ENCODE assay signal across 14 mouse cellular contexts in the genomic region with DNA sequence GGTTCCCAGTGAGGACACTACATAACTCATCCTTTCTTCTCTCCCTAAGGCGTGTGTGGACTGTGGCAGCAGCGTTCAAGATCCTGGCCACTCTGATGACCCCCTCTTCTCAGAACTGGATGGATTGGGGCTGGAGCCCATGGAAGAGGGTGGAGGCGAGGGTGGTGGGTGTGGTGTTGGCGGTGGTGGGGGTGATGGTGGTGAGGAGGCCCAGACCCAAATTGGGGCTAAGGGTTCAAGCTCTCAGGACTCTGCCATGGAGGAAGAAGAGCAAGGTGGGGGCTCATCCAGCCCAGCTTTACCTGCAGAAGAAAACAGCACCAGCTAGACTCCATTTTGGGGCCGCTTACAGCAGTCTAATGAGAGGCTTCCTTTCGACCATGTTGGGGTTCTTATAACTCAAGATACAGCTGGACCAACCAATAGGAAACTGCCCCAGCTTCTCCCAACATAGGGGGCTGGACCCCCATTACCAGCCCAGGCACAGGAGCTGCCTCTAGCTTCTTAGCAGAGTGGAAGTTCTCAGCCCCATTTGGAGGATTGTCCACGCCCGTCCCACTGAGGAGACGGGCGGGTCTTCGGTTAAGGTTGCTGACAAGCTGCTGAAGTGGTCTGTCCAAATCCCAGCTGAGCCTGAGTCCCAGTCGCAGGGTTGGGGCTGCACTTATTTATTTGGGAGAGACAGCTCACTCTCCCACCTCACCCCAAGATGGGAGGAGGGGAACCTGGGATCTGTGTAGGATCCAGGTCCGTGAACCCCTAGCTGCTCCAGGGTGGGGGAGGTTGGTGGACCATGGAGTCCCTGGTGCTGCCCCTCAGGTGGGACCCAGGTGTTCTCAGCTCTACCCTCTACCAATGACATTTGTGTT. TPM values are rescaled to one million over a fixed set of nuclear protein-coding genes. Genes with fewer than 3 reads are reported as not detected.
A peak's percentile ranks its signal among the peaks of the same experiment; 100 is the strongest.
DNase-seq lines count a peak whose midpoint lies in the region; ATAC-seq and TF ChIP-seq lines count a peak whose summit lies in the region.
"Had no signal": no experiment of that assay in that cellular context is flagged by ENCODE, and none has a peak within 500 bp of the region (broad histone marks: within the 10 kb centered on the region; RNA-seq: fewer than 3 reads in every experiment).

No protein-coding gene starts in this region.

- WGBS in forebrain, embryonic 10.5 days, result 81% methylated on average over 13 of the region's 13 CpGs
- 85% methylated on average over 13 of the region's 13 CpGs for WGBS in forebrain, postnatal 0 days
- 84% methylated on average over 13 of the region's 13 CpGs for WGBS in limb, embryonic 12.5 days

- peaks cover 29% of the 10 kb centered on the region for H3K27me3 ChIP-seq in forebrain, embryonic 10.5 days (ENCODE audit: poor library complexity, severe bottlenecking)
- no peaks in the 10 kb centered on the region; the same call in 1 of the 2 replicates for H3K27me3 ChIP-seq in forebrain, postnatal 0 days (ENCODE audit: insufficient read depth, low read length)
- no peaks in the 10 kb centered on the region for H3K27me3 ChIP-seq in ES-Bruce4 (ENCODE audit: control insufficient read depth, insufficient read depth, low read length, poor library complexity, severe bottlenecking)
- H3K27me3 ChIP-seq in limb, embryonic 12.5 days, result peaks cover 7% of the 10 kb centered on the region; the same call in 1 of the 2 replicates

- peak overlapping the region; percentile 62 for H3K4me3 ChIP-seq in forebrain, embryonic 10.5 days
- H3K4me3 ChIP-seq in forebrain, postnatal 0 days (ENCODE audit: low read depth, low read length), result no peak overlapping the region
- H3K4me3 ChIP-seq in layer of hippocampus, adult 2 months, result no peak overlapping the region
- H3K4me3 ChIP-seq in ES-Bruce4 (ENCODE audit: low read depth, low read length), result no peak overlapping the region
- no peak overlapping the region for H3K4me3 ChIP-seq in limb, embryonic 12.5 days (replicated peaks)
- H3K4me3 ChIP-seq: left cerebral cortex, adult 2 months had no signal

- no peak overlapping the region for H3K27ac ChIP-seq in forebrain, embryonic 10.5 days
- H3K27ac ChIP-seq in forebrain, postnatal 0 days (ENCODE audit: low read depth, low read length), result no peak overlapping the region
- no peak overlapping the region for H3K27ac ChIP-seq in layer of hippocampus, adult 2 months
- no peak overlapping the region for H3K27ac ChIP-seq in ES-Bruce4 (ENCODE audit: insufficient read depth, low read length)
- H3K27ac ChIP-seq in limb, embryonic 12.5 days, result no peak overlapping the region
- H3K27ac ChIP-seq: left cerebral cortex, adult 2 months had no signal

- no peak for TF ChIP-seq CTCF in forebrain, postnatal 0 days (IDR thresholded peaks at IDR 0.05; ENCODE audit: low read depth)
- TF ChIP-seq CTCF in layer of hippocampus, adult 2 months (conservative IDR thresholded peaks at IDR 0.05), result no peak
- no peak for TF ChIP-seq CTCF in ES-Bruce4 (IDR thresholded peaks at IDR 0.05; ENCODE audit: low read depth, low read length)

- H3K4me2 ChIP-seq in forebrain, postnatal 0 days (ENCODE audit: low read depth), result no peak overlapping the region
- H3K4me2 ChIP-seq in limb, embryonic 12.5 days, result 0 out of 2 replicates have a peak overlapping the region, but pooled peaks have one; percentile 8

- no peak for TF ChIP-seq EP300 in ES-Bruce4 (IDR thresholded peaks at IDR 0.05; ENCODE audit: insufficient read depth, low read depth, low read length)

- peaks cover 28% of the 10 kb centered on the region for H3K4me1 ChIP-seq in forebrain, embryonic 10.5 days
- no peaks in the 10 kb centered on the region for H3K4me1 ChIP-seq in forebrain, postnatal 0 days (ENCODE audit: insufficient read depth)
- peaks cover 4% of the 10 kb centered on the region for H3K4me1 ChIP-seq in ES-Bruce4 (ENCODE audit: control insufficient read depth, insufficient read depth, low read length)
- H3K4me1 ChIP-seq in limb, embryonic 12.5 days (replicated peaks), result 0 out of 2 replicates have a peak, but pooled peaks cover 3% of the 10 kb centered on the region

- H3K9me3 ChIP-seq in forebrain, embryonic 10.5 days, result no peaks in the 10 kb centered on the region
- no peaks in the 10 kb centered on the region for H3K9me3 ChIP-seq in forebrain, postnatal 0 days (ENCODE audit: low read length)
- H3K9me3 ChIP-seq in ES-Bruce4 (replicated peaks; ENCODE audit: control insufficient read depth, insufficient read depth, low read length, poor library complexity, severe bottlenecking), result no peaks in the 10 kb centered on the region
- no peaks in the 10 kb centered on the region for H3K9me3 ChIP-seq in limb, embryonic 12.5 days

- ATAC-seq in forebrain, postnatal 0 days, result no peak
- no peak for ATAC-seq in limb, embryonic 12.5 days (ENCODE audit: insufficient number of reproducible peaks, insufficient read depth, low FRiP score, low TSS enrichment, low read depth)

- no peak for TF ChIP-seq POLR2A in ES-Bruce4 (IDR thresholded peaks at IDR 0.05; ENCODE audit: insufficient read depth, low read length)

- H3K9ac ChIP-seq in forebrain, postnatal 0 days, result no peak overlapping the region
- H3K9ac ChIP-seq in ES-Bruce4 (ENCODE audit: low read depth, poor library complexity, severe bottlenecking), result peak overlapping the region; percentile 30
- H3K9ac ChIP-seq in limb, embryonic 12.5 days (replicated peaks), result no peak overlapping the region

- DNase-seq in forebrain, embryonic 10.5 days (ENCODE audit: extremely low spot score, low spot score), result no peak
- no peak for DNase-seq in forebrain, postnatal 0 days
- peak; percentile 24 for DNase-seq in layer of hippocampus, adult 9-11 months
- DNase-seq in layer of hippocampus, adult 2 months (ENCODE audit: low spot score in 2 of 2), result no peak
- DNase-seq in left cerebral cortex, adult 9 months (ENCODE audit: low spot score in 2 of 2), result no peak
- DNase-seq in right cerebral cortex, postnatal 4 days, result no peak
- DNase-seq: adrenal gland, postnatal 36 days; kidney, adult 11 months; thymus, adult 18-20 months had no signal

- peaks cover 54% of the 10 kb centered on the region for H3K36me3 ChIP-seq in forebrain, embryonic 10.5 days (replicated peaks)
- H3K36me3 ChIP-seq in forebrain, postnatal 0 days (ENCODE audit: insufficient read depth), result peaks cover 50% of the 10 kb centered on the region
- peaks cover 2% of the 10 kb centered on the region; the same call in 1 of the 2 replicates for H3K36me3 ChIP-seq in ES-Bruce4 (ENCODE audit: control insufficient read depth, insufficient read depth, low read length, poor library complexity, severe bottlenecking)
- H3K36me3 ChIP-seq in limb, embryonic 12.5 days, result peaks cover 53% of the 10 kb centered on the region

RNA-seq across cellular contexts. Expression of gene Hes7, which starts 10.9 kb away (rescaled TPM):
- 0.16 and 0.17 TPM in 2 replicates for polyA plus RNA-seq in forebrain, embryonic 10.5 days (2016; fragmentation: Nextera tagmentation; extraction: Ambion mirVana)
- total RNA-seq in forebrain, postnatal 0 days (2014; rRNA removed), result 1.2 and 1.6 TPM in 2 replicates
- 1.1 and 1.3 TPM in 2 replicates for polyA plus RNA-seq in forebrain, postnatal 0 days (2015; fragmentation: Nextera tagmentation; extraction: Ambion mirVana)
- 1 to 10 TPM in 1 of 2 experiments, under 1 TPM in 1; 0.79 to 1.0 TPM for total RNA-seq in layer of hippocampus, adult 2 months (2021)
- not detected in 2 replicates for polyA plus RNA-seq in ES-Bruce4 (2011; ENCODE audit: insufficient read depth, insufficient read length, low read depth, missing spikeins)
- polyA plus RNA-seq in limb, embryonic 12.5 days (2016; fragmentation: Nextera tagmentation; extraction: Ambion mirVana), result 0.56 and 0.74 TPM in 2 replicates
- total RNA-seq: gastrocnemius, adult 18-20 months had no signal

RNA-seq across cellular contexts. Expression of gene 9130213A22Rik, which starts 13.1 kb away (rescaled TPM):
- polyA plus RNA-seq in forebrain, embryonic 10.5 days (2016; fragmentation: Nextera tagmentation; extraction: Ambion mirVana), result 0.11 and 0.16 TPM in 2 replicates
- total RNA-seq in forebrain, postnatal 0 days (2014; rRNA removed), result 0.23 and 0.62 TPM in 2 replicates
- polyA plus RNA-seq in forebrain, postnatal 0 days (2015; fragmentation: Nextera tagmentation; extraction: Ambion mirVana), result 0.58 and 0.69 TPM in 2 replicates
- 1 to 10 TPM; 1.4 to 1.5 TPM for total RNA-seq in layer of hippocampus, adult 2 months (2021)
- polyA plus RNA-seq in ES-Bruce4 (2011; ENCODE audit: insufficient read depth, insufficient read length, low read depth, missing spikeins), result not detected in 2 replicates
- 0.22 and 0.76 TPM in 2 replicates for polyA plus RNA-seq in limb, embryonic 12.5 days (2016; fragmentation: Nextera tagmentation; extraction: Ambion mirVana)
- total RNA-seq: gastrocnemius, adult 18-20 months had no signal
- polyA plus RNA-seq: embryonic facial prominence, embryonic 11.5 days had no signal

RNA-seq across cellular contexts. Expression of gene Per1, which starts 14.2 kb away (rescaled TPM):
- polyA plus RNA-seq in forebrain, embryonic 10.5 days (2016; fragmentation: Nextera tagmentation; extraction: Ambion mirVana), result 7.3 and 9.0 TPM in 2 replicates
- total RNA-seq in forebrain, postnatal 0 days (2014; rRNA removed), result 16.5 and 38.3 TPM in 2 replicates
- polyA plus RNA-seq in forebrain, postnatal 0 days (2015; fragmentation: Nextera tagmentation; extraction: Ambion mirVana), result 15.2 and 16.7 TPM in 2 replicates
- total RNA-seq in layer of hippocampus, adult 2 months (2021), result 10 to 100 TPM; 83.4 to 95.2 TPM
- 25.0 and 29.3 TPM in 2 replicates for polyA plus RNA-seq in ES-Bruce4 (2011; ENCODE audit: insufficient read depth, insufficient read length, low read depth, missing spikeins)
- 7.2 and 10.4 TPM in 2 replicates for polyA plus RNA-seq in limb, embryonic 12.5 days (2016; fragmentation: Nextera tagmentation; extraction: Ambion mirVana)

RNA-seq across cellular contexts. Expression of gene Aloxe3, which starts 16.4 kb away (rescaled TPM):
- polyA plus RNA-seq in forebrain, embryonic 10.5 days (2016; fragmentation: Nextera tagmentation; extraction: Ambion mirVana), result 0.26 and 0.28 TPM in 2 replicates
- total RNA-seq in forebrain, postnatal 0 days (2014; rRNA removed), result 10.0 and 11.6 TPM in 2 replicates
- 8.5 and 14.9 TPM in 2 replicates for polyA plus RNA-seq in forebrain, postnatal 0 days (2015; fragmentation: Nextera tagmentation; extraction: Ambion mirVana)
- 10 to 100 TPM in 1 of 2 experiments, 1 to 10 TPM in 1; 7.8 to 11.1 TPM for total RNA-seq in layer of hippocampus, adult 2 months (2021)
- polyA plus RNA-seq in ES-Bruce4 (2011; ENCODE audit: insufficient read depth, insufficient read length, low read depth, missing spikeins), result 1.7 and 2.0 TPM in 2 replicates
- polyA plus RNA-seq in limb, embryonic 12.5 days (2016; fragmentation: Nextera tagmentation; extraction: Ambion mirVana), result 0.58 and 0.77 TPM in 2 replicates
- total RNA-seq: gastrocnemius, adult 18-20 months had no signal

RNA-seq across cellular contexts. Expression of gene Vamp2, which starts 21.0 kb away (rescaled TPM):
- polyA plus RNA-seq in forebrain, embryonic 10.5 days (2016; fragmentation: Nextera tagmentation; extraction: Ambion mirVana), result 51.3 and 57.6 TPM in 2 replicates
- 76.8 and 104 TPM in 2 replicates for total RNA-seq in forebrain, postnatal 0 days (2014; rRNA removed)
- 500 and 554 TPM in 2 replicates for polyA plus RNA-seq in forebrain, postnatal 0 days (2015; fragmentation: Nextera tagmentation; extraction: Ambion mirVana)
- 1,000 to 10,000 TPM in 1 of 2 experiments, 100 to 1,000 TPM in 1; 988 to 1,016 TPM for total RNA-seq in layer of hippocampus, adult 2 months (2021)
- 39.5 and 41.6 TPM in 2 replicates for polyA plus RNA-seq in ES-Bruce4 (2011; ENCODE audit: insufficient read depth, insufficient read length, low read depth, missing spikeins)
- 68.0 and 79.5 TPM in 2 replicates for polyA plus RNA-seq in limb, embryonic 12.5 days (2016; fragmentation: Nextera tagmentation; extraction: Ambion mirVana)
